Mouse (Mus musculus) activated CD4-positive, CD25-positive, alpha-beta regulatory T cell (primary cell): ENCODE data around the gene Dcp1a. TPM values are rescaled to one million over a fixed set of nuclear protein-coding genes. Genes with fewer than 3 reads are reported as not detected.

Experiments used
- polyA plus RNA-seq, 2 experiments: library from polyadenylated mRNA; unstranded; fragments of 100-300 nt; shearing (Covaris generic); gene quantifications; one replicate each; pipeline ENCODE4 v1.2.1; 2017

Gene Dcp1a
- 10 to 100 TPM; 43.6 to 47.4 TPM for polyA plus RNA-seq

GRCm38 (mm10) chr14:30479361-30479948 lies at the start of gene Dcp1a:
Gene Dcp1a, plus strand, starts transcription at chr14:30479535.

GRCm38 (mm10) chr14:30491342-30491741 lies 12.0 kb downstream of the Dcp1a start, which contains the start of gene Cacna1d:
Gene Cacna1d, minus strand, starts transcription at chr14:30491455.

GRCm38 (mm10) chr14:30548131-30548720 lies 68.9 kb downstream of the Dcp1a start, which contains the start of gene Tkt:
Gene Tkt, plus strand, starts transcription at chr14:30548359.

Other genes starting within 250 kb of the Dcp1a start
- gene Cacna1d, start 11.9 kb downstream of the Dcp1a start, polyA plus RNA-seq, result 1 to 10 TPM; 1.1 to 2.7 TPM
- 100 to 1,000 TPM; 165 to 278 TPM for gene Tkt, start 68.8 kb downstream of the Dcp1a start, polyA plus RNA-seq
- gene Prkcd, start 146.7 kb downstream of the Dcp1a start, polyA plus RNA-seq, result 100 to 1,000 TPM in 1 of 2 experiments, 10 to 100 TPM in 1; 74.3 to 125 TPM
- gene Rft1, start 174.8 kb downstream of the Dcp1a start, polyA plus RNA-seq, result 10 to 100 TPM; 13.1 to 14.3 TPM
- gene Sfmbt1, start 235.3 kb downstream of the Dcp1a start, polyA plus RNA-seq, result 10 to 100 TPM in 1 of 2 experiments, 1 to 10 TPM in 1; 7.1 to 13.0 TPM